Comparison of ENCODE assay signal across 9 mouse cellular contexts in the genomic region with DNA sequence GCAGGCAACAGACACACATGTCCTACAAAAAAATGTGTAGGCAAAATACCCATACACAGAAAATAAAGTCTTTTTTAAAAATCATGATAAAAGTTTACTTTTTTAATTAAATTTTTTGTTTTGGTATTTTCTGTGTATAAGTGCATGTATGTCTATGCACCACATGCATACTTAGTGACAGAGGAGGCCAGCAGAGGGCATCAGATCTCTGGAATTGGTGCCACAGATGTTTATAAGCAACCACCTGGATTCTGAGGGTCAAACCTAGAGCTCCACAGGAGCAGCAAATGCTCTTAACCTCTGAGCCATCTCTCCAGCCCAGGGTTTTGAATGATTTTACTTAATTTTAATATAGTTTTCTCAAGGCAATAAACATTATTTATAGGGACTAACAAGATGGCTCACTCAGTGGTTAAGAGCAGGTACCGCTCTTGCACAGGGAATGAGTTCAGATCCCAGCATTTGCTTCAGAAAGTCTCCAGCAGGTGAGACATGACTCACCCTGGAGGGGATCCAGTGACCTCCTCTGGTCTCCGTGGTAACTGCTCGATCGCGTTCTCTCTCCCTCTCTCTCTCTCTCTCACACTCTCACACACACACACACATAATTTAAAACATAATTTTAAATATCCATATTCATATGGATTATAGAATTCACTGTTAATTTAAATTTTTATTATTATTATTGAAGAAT. TPM values are rescaled to one million over a fixed set of nuclear protein-coding genes. Genes with fewer than 3 reads are reported as not detected.
DNase-seq lines count a peak whose midpoint lies in the region; ATAC-seq lines count a peak whose summit lies in the region.
"Had no signal": no experiment of that assay in that cellular context is flagged by ENCODE, and none has a peak within 500 bp of the region (broad histone marks: within the 10 kb centered on the region; RNA-seq: fewer than 3 reads in every experiment).

No protein-coding gene starts in this region.

- H3K9me3 ChIP-seq in intestine, embryonic 14.5 days (ENCODE audit: control insufficient read depth, low read length), result no peaks in the 10 kb centered on the region
- no peaks in the 10 kb centered on the region for H3K9me3 ChIP-seq in intestine, embryonic 15.5 days
- H3K9me3 ChIP-seq: embryonic facial prominence, embryonic 12.5 days had no signal

- no peak overlapping the region for H3K4me3 ChIP-seq in intestine, embryonic 14.5 days (ENCODE audit: low read depth, low read length)
- no peak overlapping the region for H3K4me3 ChIP-seq in intestine, embryonic 15.5 days (replicated peaks)
- H3K4me3 ChIP-seq: embryonic facial prominence, embryonic 12.5 days had no signal

- no peak overlapping the region for H3K4me2 ChIP-seq in intestine, embryonic 14.5 days (ENCODE audit: low read length)
- no peak overlapping the region for H3K4me2 ChIP-seq in intestine, embryonic 15.5 days (replicated peaks)
- H3K4me2 ChIP-seq: embryonic facial prominence, embryonic 12.5 days had no signal

- no peak overlapping the region for H3K27ac ChIP-seq in intestine, embryonic 14.5 days (ENCODE audit: low read depth)
- H3K27ac ChIP-seq in intestine, embryonic 15.5 days, result no peak overlapping the region
- H3K27ac ChIP-seq: embryonic facial prominence, embryonic 12.5 days had no signal

- ATAC-seq in intestine, embryonic 14.5 days (replicated peaks; ENCODE audit: low FRiP score, low TSS enrichment, low read depth), result no peak
- ATAC-seq in intestine, embryonic 15.5 days, result no peak

- no peaks in the 10 kb centered on the region for H3K27me3 ChIP-seq in intestine, embryonic 14.5 days (replicated peaks; ENCODE audit: control insufficient read depth, insufficient read depth, low read length)
- no peaks in the 10 kb centered on the region for H3K27me3 ChIP-seq in intestine, embryonic 15.5 days (replicated peaks)
- H3K27me3 ChIP-seq: embryonic facial prominence, embryonic 12.5 days had no signal

- peak; percentile 46 for DNase-seq in intestine, embryonic 14.5 days (ENCODE audit: low spot score)
- DNase-seq in ES-CJ7 (ENCODE audit: low read depth, low spot score), result peak; percentile 74
- DNase-seq in cerebellum, postnatal 36 days, result peak; percentile 43 to 54
- DNase-seq in lung, postnatal 10 days, result peak; percentile 31
- no peak for DNase-seq in frontal cortex, postnatal 25 days (ENCODE audit: low spot score in 2 of 2)
- no peak for DNase-seq in layer of hippocampus, postnatal 36 days
- DNase-seq in heart, adult 9 months (ENCODE audit: low spot score in 2 of 2), result no peak

- H3K9ac ChIP-seq in intestine, embryonic 14.5 days (ENCODE audit: low read length), result no peak overlapping the region
- no peak overlapping the region for H3K9ac ChIP-seq in intestine, embryonic 15.5 days
- H3K9ac ChIP-seq: embryonic facial prominence, embryonic 12.5 days had no signal

- peaks cover 8% of the 10 kb centered on the region; the same call in 1 of the 2 replicates for H3K36me3 ChIP-seq in intestine, embryonic 14.5 days (ENCODE audit: control insufficient read depth, insufficient read depth, low read length)
- H3K36me3 ChIP-seq in intestine, embryonic 15.5 days, result 0 out of 2 replicates have a peak, but pooled peaks cover 2% of the 10 kb centered on the region
- H3K36me3 ChIP-seq: embryonic facial prominence, embryonic 12.5 days had no signal

- H3K4me1 ChIP-seq in intestine, embryonic 14.5 days (replicated peaks; ENCODE audit: control insufficient read depth, insufficient read depth, low read length), result no peaks in the 10 kb centered on the region
- no peaks in the 10 kb centered on the region for H3K4me1 ChIP-seq in intestine, embryonic 15.5 days (replicated peaks)
- H3K4me1 ChIP-seq: embryonic facial prominence, embryonic 12.5 days had no signal

- 81% methylated on average over 5 of the region's 5 CpGs for whole genome bisulfite sequencing in intestine, embryonic 14.5 days
- WGBS in intestine, embryonic 15.5 days, result 72% methylated on average over 5 of the region's 5 CpGs

RNA-seq across cellular contexts. Expression of gene Crebl2, which starts 18.4 kb away (rescaled TPM):
- 2.3 and 2.4 TPM in 2 replicates for polyA plus RNA-seq in intestine, embryonic 14.5 days (2014; fragmentation: Nextera tagmentation; extraction: Ambion mirVana)
- polyA plus RNA-seq in intestine, embryonic 15.5 days (2015; fragmentation: Nextera tagmentation; extraction: Ambion mirVana), result 3.6 and 3.7 TPM in 2 replicates
- total RNA-seq in layer of hippocampus, postnatal 36 days (2021), result 10 to 100 TPM; 41.1 to 41.7 TPM

RNA-seq across cellular contexts. Expression of gene Gpr19, which starts 50.0 kb away (rescaled TPM):
- 10.7 and 11.1 TPM in 2 replicates for polyA plus RNA-seq in intestine, embryonic 14.5 days (2014; fragmentation: Nextera tagmentation; extraction: Ambion mirVana)
- 10.4 and 10.6 TPM in 2 replicates for polyA plus RNA-seq in intestine, embryonic 15.5 days (2015; fragmentation: Nextera tagmentation; extraction: Ambion mirVana)
- 10 to 100 TPM; 28.1 to 29.3 TPM for total RNA-seq in layer of hippocampus, postnatal 36 days (2021)

RNA-seq across cellular contexts. Expression of gene Dusp16, which starts 55.9 kb away (rescaled TPM):
- polyA plus RNA-seq in intestine, embryonic 14.5 days (2014; fragmentation: Nextera tagmentation; extraction: Ambion mirVana), result 20.0 and 23.4 TPM in 2 replicates
- polyA plus RNA-seq in intestine, embryonic 15.5 days (2015; fragmentation: Nextera tagmentation; extraction: Ambion mirVana), result 13.0 and 13.9 TPM in 2 replicates
- 1 to 10 TPM; 8.6 to 8.9 TPM for total RNA-seq in layer of hippocampus, postnatal 36 days (2021)

Comparison
In these comparisons a context has a peak if more than half of its experiments do, and no peak if none do; other contexts are left out.
1. DNase-seq: peak in intestine, embryonic 14.5 days (single experiment), ES-CJ7 (single experiment), cerebellum, postnatal 36 days (2 of 2) and lung, postnatal 10 days (single experiment); none in frontal cortex, postnatal 25 days (0 of 2), layer of hippocampus, postnatal 36 days (0 of 2) and heart, adult 9 months (0 of 2).